Mouse (Mus musculus): ENCODE measurements around the gene Ppm1l. TPM values are rescaled to one million over a fixed set of nuclear protein-coding genes. Genes with fewer than 3 reads are reported as not detected.

Gene Ppm1l
- total and polyA plus RNA-seq, 3 experiments: not detected

- Histone ChIP-seq H3K9me3 (replicated peaks; ENCODE audit: insufficient read depth, low read length) (no peaks in the 10 kb centered on the region), H3K4me3 (ENCODE audit: control insufficient read depth in 1 of 2, insufficient read depth in 1 of 2, low read depth in 2 of 2, low read length in 2 of 2) (no peak overlapping the region), H3K9ac (ENCODE audit: control insufficient read depth, low read depth, low read length, poor library complexity, severe bottlenecking) (no peak overlapping the region), H3K79me2 (ENCODE audit: control insufficient read depth, insufficient read depth, low read length, poor library complexity) (no peaks in the 10 kb centered on the region), H3K4me1 (ENCODE audit: control insufficient read depth in 1 of 2, insufficient read depth in 2 of 2, low read length in 2 of 2) (no peaks in the 10 kb centered on the region), H3K36me3 (ENCODE audit: control insufficient read depth in 1 of 2, insufficient read depth in 2 of 2, low read length in 2 of 2) (no peaks in the 10 kb centered on the region), H3K27ac (ENCODE audit: control insufficient read depth, low read depth, low read length) (no peak overlapping the region), H3K27me3 (ENCODE audit: control insufficient read depth in 1 of 2, insufficient read depth in 2 of 2, low read length in 2 of 2) (no peaks in the 10 kb centered on the region; a peak in 1 of 4 replicates)
- DNase-seq (ENCODE audit: low read depth, low spot score): no peak
- TF ChIP-seq USF1 (IDR thresholded peaks at IDR 0.05; ENCODE audit: low read depth, low read length) (no peak), MAX (IDR thresholded peaks at IDR 0.05; ENCODE audit: low read length) (no peak), JUND (IDR thresholded peaks at IDR 0.05; ENCODE audit: low read depth, low read length) (no peak), MYB (IDR thresholded peaks at IDR 0.05; ENCODE audit: low read depth, low read length) (no peak), RAD21 (IDR thresholded peaks at IDR 0.05; ENCODE audit: low read depth, low read length) (no peak), SMC3 (IDR thresholded peaks at IDR 0.05; ENCODE audit: low read depth, low read length) (no peak)
Observed at GRCm38 (mm10) chr3:69438773-69439514, 122.3 kb downstream of the Ppm1l start.

GRCm38 (mm10) chr3:69440761-69441160 lies 124.1 kb downstream of the Ppm1l start:
- Histone ChIP-seq H3K79me2 (ENCODE audit: control insufficient read depth, insufficient read depth, low read length, poor library complexity) (no peaks in the 10 kb centered on the region), H3K4me1 (ENCODE audit: control insufficient read depth in 1 of 2, insufficient read depth in 2 of 2, low read length in 2 of 2) (no peaks in the 10 kb centered on the region), H3K27me3 (ENCODE audit: control insufficient read depth in 1 of 2, insufficient read depth in 2 of 2, low read length in 2 of 2) (no peaks in the 10 kb centered on the region; a peak in 1 of 4 replicates), H3K27ac (ENCODE audit: control insufficient read depth, low read depth, low read length) (no peak overlapping the region), H3K4me3 (ENCODE audit: control insufficient read depth in 1 of 2, insufficient read depth in 1 of 2, low read depth in 2 of 2, low read length in 2 of 2) (no peak overlapping the region), H3K36me3 (ENCODE audit: control insufficient read depth in 1 of 2, insufficient read depth in 2 of 2, low read length in 2 of 2) (no peaks in the 10 kb centered on the region), H3K9ac (ENCODE audit: control insufficient read depth, low read depth, low read length, poor library complexity, severe bottlenecking) (no peak overlapping the region), H3K9me3 (replicated peaks; ENCODE audit: insufficient read depth, low read length) (no peaks in the 10 kb centered on the region)
- TF ChIP-seq EP300 (IDR thresholded peaks at IDR 0.05; ENCODE audit: low read depth in 1 of 2, low read length in 2 of 2) (no peak), GATA1 (IDR thresholded peaks at IDR 0.05; ENCODE audit: low read depth, low read length) (no peak), TCF12 (IDR thresholded peaks at IDR 0.05; ENCODE audit: low read depth, low read length) (no peak), SMC3 (IDR thresholded peaks at IDR 0.05; ENCODE audit: low read depth, low read length) (no peak), CHD1 (IDR thresholded peaks at IDR 0.05; ENCODE audit: low read depth, low read length) (no peak), TBP (IDR thresholded peaks at IDR 0.05; ENCODE audit: low read depth, low read length) (no peak), UBTF (IDR thresholded peaks at IDR 0.05; ENCODE audit: borderline replicate concordance, insufficient read depth, low read depth, low read length) (no peak), TAL1 (IDR thresholded peaks at IDR 0.05; ENCODE audit: low read length) (no peak), MAX (IDR thresholded peaks at IDR 0.05; ENCODE audit: low read length) (no peak), BHLHE40 (IDR thresholded peaks at IDR 0.05; ENCODE audit: borderline replicate concordance, low read depth, low read length) (no peak), MEF2A (IDR thresholded peaks at IDR 0.05; ENCODE audit: extremely low read depth, insufficient replicate concordance, low read depth, low read length, poor library complexity, severe bottlenecking) (no peak), ZNF384 (IDR thresholded peaks at IDR 0.05; ENCODE audit: low read depth, low read length) (no peak), ZC3H11A (IDR thresholded peaks at IDR 0.05; ENCODE audit: low read depth, low read length) (no peak), GABPA (IDR thresholded peaks at IDR 0.05; ENCODE audit: low read depth, low read length) (no peak)
- DNase-seq (ENCODE audit: low read depth, low spot score): no peak
